Mouse (Mus musculus): Measurements from ENCODE around the gene Slc35a5.

DNA sequence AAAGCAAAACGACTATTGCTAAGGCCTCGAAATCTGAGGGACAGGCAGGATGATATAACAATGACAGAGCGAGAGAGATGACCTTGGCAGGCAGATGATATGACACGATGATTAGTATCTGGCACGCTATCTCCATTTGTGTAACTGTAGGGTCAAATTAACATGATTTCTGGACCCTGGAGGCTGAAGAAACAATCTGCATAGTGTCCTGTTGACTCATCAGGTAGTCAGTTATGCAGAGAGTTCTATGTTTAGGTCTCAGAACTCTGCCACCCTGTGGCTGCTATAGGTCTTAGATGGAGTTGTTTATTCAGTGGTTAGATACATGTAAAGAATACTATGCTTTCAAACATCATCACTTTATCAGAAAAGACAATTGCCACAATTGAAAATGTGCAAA lies 16.8 kb downstream of the Slc35a5 start:
- TF ChIP-seq CTCF (IDR thresholded peaks at IDR 0.05; ENCODE audit: extremely low read depth, insufficient read depth, low read length) (no peak), POLR2A (IDR thresholded peaks at IDR 0.05; ENCODE audit: extremely low read depth, insufficient read depth, low read length) (no peak)
